Mouse (Mus musculus) layer of hippocampus, postnatal 10 days (tissue): Measurements from ENCODE around the gene Gng8. TPM values are rescaled to one million over a fixed set of nuclear protein-coding genes. Genes with fewer than 3 reads are reported as not detected.

Experiments
- DNase-seq, 2 experiments: peaks; one replicate each; pipeline ENCODE4 v3.0.0; 2021; ENCODE audit warnings: low spot score in 2 of 2
- total RNA-seq, 2 experiments: library from RNA; stranded (reverse); gene quantifications; 2 replicates each; pipeline ENCODE4 v1.2.3; 2021

Gng8 gene
- total RNA-seq, 2 experiments from 2014 or later: 0.94 to 1.3 TPM

- no peak for DNase-seq
Measured at GRCm38 (mm10) chr7:16875326-16875725, 16.3 kb upstream of the Gng8 start.

- DNase-seq: no peak
Measured at GRCm38 (mm10) chr7:16876006-16876405, 15.6 kb upstream of the Gng8 start.

- no peak for DNase-seq
Measured at GRCm38 (mm10) chr7:16876608-16877007, 15.0 kb upstream of the Gng8 start.

- DNase-seq: no peak
Measured at GRCm38 (mm10) chr7:16877717-16878116, 13.9 kb upstream of the Gng8 start.

GRCm38 (mm10) chr7:16879796-16880547 is 11.6 kb upstream of the Gng8 start:
- DNase-seq: peak in 1 of 2 experiments; percentile 52

GRCm38 (mm10) chr7:16880615-16881014 is 11.0 kb upstream of the Gng8 start:
- DNase-seq: no peak

GRCm38 (mm10) chr7:16883162-16883561 is 8.4 kb upstream of the Gng8 start:
- DNase-seq: no peak

- no peak for DNase-seq
Measured at GRCm38 (mm10) chr7:16884334-16884733, 7.3 kb upstream of the Gng8 start.

GRCm38 (mm10) chr7:16885271-16885776 is 6.3 kb upstream of the Gng8 start:
- no peak for DNase-seq

- DNase-seq: peak in 1 of 2 experiments; percentile 22
Measured at GRCm38 (mm10) chr7:16885905-16886304, 5.7 kb upstream of the Gng8 start.

- DNase-seq: no peak
Measured at GRCm38 (mm10) chr7:16890536-16890935, 1.1 kb upstream of the Gng8 start.

GRCm38 (mm10) chr7:16890944-16891343 is 642 bp upstream of the Gng8 start:
- no peak for DNase-seq

- DNase-seq: no peak
Measured at GRCm38 (mm10) chr7:16892352-16892730, 755 bp downstream of the Gng8 start.

GRCm38 (mm10) chr7:16893612-16894011 is 2.0 kb downstream of the Gng8 start:
- no peak for DNase-seq

GRCm38 (mm10) chr7:16894279-16894678 is 2.7 kb downstream of the Gng8 start:
- DNase-seq: no peak

GRCm38 (mm10) chr7:16895000-16895399 is 3.4 kb downstream of the Gng8 start:
- peak; percentile 74 to 79 for DNase-seq

- DNase-seq: no peak
Measured at GRCm38 (mm10) chr7:16895511-16895910, 3.9 kb downstream of the Gng8 start.

GRCm38 (mm10) chr7:16900526-16900925 is 8.9 kb downstream of the Gng8 start:
- no peak for DNase-seq

- DNase-seq: no peak
Measured at GRCm38 (mm10) chr7:16903439-16903955, 11.9 kb downstream of the Gng8 start.

- DNase-seq: no peak
Measured at GRCm38 (mm10) chr7:16904120-16904675, 12.6 kb downstream of the Gng8 start.

- no peak for DNase-seq
Measured at GRCm38 (mm10) chr7:16905491-16906021, 14.0 kb downstream of the Gng8 start.

- DNase-seq: no peak
Measured at GRCm38 (mm10) chr7:16906281-16906680, 14.7 kb downstream of the Gng8 start, which contains the start of gene Ptgir. Ptgir (plus strand) TSS chr7:16906490.
